Mouse (Mus musculus): ENCODE data around the gene Gm21996. TPM values are rescaled to one million over a fixed set of nuclear protein-coding genes. Genes with fewer than 3 reads are reported as not detected.
"Not testable (repeated sequence)": the region's sequence is repeated elsewhere in the genome, so short reads cannot be mapped to it uniquely, and the experiment has no call there.

The Gm21996 gene
- total RNA-seq (2012; rRNA removed): not detected in 2 replicates
- not detected for polyA plus RNA-seq (2012; ENCODE audit: insufficient read depth in 1 of 2, insufficient read length in 2 of 2, low read depth in 1 of 2, low replicate concordance in 2 of 2, missing spikeins in 1 of 2)

GRCm38 (mm10) chrY:89745432-89745831 lies at the start of gene Gm21996:
Gene Gm21996 (minus strand): TSS chrY:89745532.
- DNase-seq (ENCODE audit: low read depth, low spot score); H3K27me3 ChIP-seq (ENCODE audit: control insufficient read depth in 1 of 2, insufficient read depth in 2 of 2, low read length in 2 of 2); H3K4me1 ChIP-seq (ENCODE audit: control insufficient read depth in 1 of 2, insufficient read depth in 2 of 2, low read length in 2 of 2); H3K27ac ChIP-seq (ENCODE audit: control insufficient read depth, low read depth, low read length); H3K79me2 ChIP-seq (ENCODE audit: control insufficient read depth, insufficient read depth, low read length, poor library complexity); H3K36me3 ChIP-seq (ENCODE audit: control insufficient read depth in 1 of 2, insufficient read depth in 2 of 2, low read length in 2 of 2); H3K4me3 ChIP-seq (ENCODE audit: control insufficient read depth in 1 of 2, insufficient read depth in 1 of 2, low read depth in 2 of 2, low read length in 2 of 2); H3K9me3 ChIP-seq (replicated peaks; ENCODE audit: insufficient read depth, low read length); H3K9ac ChIP-seq (ENCODE audit: control insufficient read depth, low read depth, low read length, poor library complexity, severe bottlenecking): not testable (repeated sequence)
